Mouse (Mus musculus) MEL (cell line): ENCODE data around the gene Abhd12b. TPM values are rescaled to one million over a fixed set of nuclear protein-coding genes. Genes with fewer than 3 reads are reported as not detected.

Experiments
- DNase-seq: peaks from one replicate; pipeline ENCODE4 v3.0.0; 2011; ENCODE audit warnings: low read depth, low spot score
- H3K27ac ChIP-seq: 2 replicates; pipeline ENCODE4 v1.5.1; 2012; ENCODE audit warnings: low read depth, mild to moderate bottlenecking, control low read depth, low read length, moderate library complexity; ENCODE audit not compliant: control insufficient read depth
- H3K27me3 ChIP-seq, 2 experiments: fragments of 150-350 bp in 1 of 2; sonication (generic) in 1 of 2; 2 replicates each; pipeline ENCODE4 v1.6.1; 2012; ENCODE audit warnings: low read length in 2 of 2, mild to moderate bottlenecking in 2 of 2, improper control_type of control experiment in 1 of 2, moderate library complexity in 1 of 2; ENCODE audit not compliant: insufficient read depth in 2 of 2, control insufficient read depth in 1 of 2
- H3K36me3 ChIP-seq, 2 experiments: 2 replicates each; pipeline ENCODE4 v1.6.1; 2012 to 2014; ENCODE audit warnings: low read length in 2 of 2, improper control_type of control experiment in 1 of 2, inconsistent platforms in 1 of 2, mild to moderate bottlenecking in 1 of 2; ENCODE audit not compliant: insufficient read depth in 2 of 2, control insufficient read depth in 1 of 2
- H3K4me1 ChIP-seq, 2 experiments: fragments of 150-350 bp in 1 of 2; sonication (generic) in 1 of 2; 2 replicates each; pipeline ENCODE4 v1.6.1; 2012; ENCODE audit warnings: low read length in 2 of 2, improper control_type of control experiment in 1 of 2, mild to moderate bottlenecking in 1 of 2; ENCODE audit not compliant: insufficient read depth in 2 of 2, control insufficient read depth in 1 of 2
- H3K4me3 ChIP-seq, 2 experiments: fragments of 150-350 bp in 1 of 2; sonication (generic) in 1 of 2; 2 replicates each; pipeline ENCODE4 v1.5.1; 2012; ENCODE audit warnings: low read depth in 2 of 2, low read length in 2 of 2, mild to moderate bottlenecking in 2 of 2, moderate library complexity in 2 of 2, control low read depth in 1 of 2, improper control_type of control experiment in 1 of 2; ENCODE audit not compliant: control insufficient read depth in 1 of 2, insufficient read depth in 1 of 2
- H3K79me2 ChIP-seq: 2 replicates; pipeline ENCODE4 v1.6.1; 2012; ENCODE audit warnings: mild to moderate bottlenecking, low read length, moderate library complexity; ENCODE audit not compliant: control insufficient read depth, poor library complexity, insufficient read depth
- H3K9ac ChIP-seq: 2 replicates; pipeline ENCODE4 v1.6.1; 2012; ENCODE audit warnings: low read depth, mild to moderate bottlenecking, control low read depth, low read length, moderate library complexity; ENCODE audit not compliant: control insufficient read depth, poor library complexity, severe bottlenecking
- H3K9me3 ChIP-seq: fragments of 150-350 bp; sonication (generic); replicated peaks from 2 replicates; pipeline ENCODE4 v1.6.1; 2012; ENCODE audit warnings: mild to moderate bottlenecking, low read length, improper control_type of control experiment, moderate library complexity; ENCODE audit not compliant: insufficient read depth
- CHD1 ChIP-seq: IDR thresholded peaks from 2 replicates; pipeline ENCODE4 v1.6.1; 2012; ENCODE audit warnings: low read depth, mild to moderate bottlenecking, inconsistent platforms, low read length, improper control_type of control experiment
- CHD2 ChIP-seq: IDR thresholded peaks from 2 replicates; pipeline ENCODE4 v1.6.1; 2011; ENCODE audit warnings: low read length, improper control_type of control experiment
- CTCF ChIP-seq, 3 experiments: IDR thresholded peaks in 2 of 3; conservative IDR thresholded peaks in 1 of 3; 2 replicates each; pipeline ENCODE4 v1.5.1; 2011 to 2012; ENCODE audit warnings: low read length in 3 of 3, low read depth in 2 of 3, mild to moderate bottlenecking in 2 of 3, improper control_type of control experiment in 1 of 3, inconsistent platforms in 1 of 3, mixed read lengths in 1 of 3, moderate library complexity in 1 of 3; ENCODE audit not compliant: control insufficient read depth in 1 of 3, insufficient read depth in 1 of 3, poor library complexity in 1 of 3, severe bottlenecking in 1 of 3
- ELF1 ChIP-seq: IDR thresholded peaks from 2 replicates; pipeline ENCODE4 v1.6.1; 2014; ENCODE audit warnings: low read depth, mild to moderate bottlenecking, inconsistent platforms, low read length, improper control_type of control experiment, moderate library complexity
- GATA1 ChIP-seq: IDR thresholded peaks from 2 replicates; pipeline ENCODE4 v1.6.1; 2011; ENCODE audit warnings: low read depth, low read length, improper control_type of control experiment
- HCFC1 ChIP-seq: IDR thresholded peaks from 2 replicates; pipeline ENCODE4 v1.6.1; 2012; ENCODE audit warnings: low read depth, mild to moderate bottlenecking, inconsistent platforms, low read length, improper control_type of control experiment, moderate library complexity
- MAFK ChIP-seq: IDR thresholded peaks from 2 replicates; pipeline ENCODE4 v1.6.1; 2011; ENCODE audit warnings: low read depth, mild to moderate bottlenecking, low read length, improper control_type of control experiment, borderline replicate concordance
- MAX ChIP-seq: IDR thresholded peaks from 2 replicates; pipeline ENCODE4 v1.6.1; 2011; ENCODE audit warnings: low read length, improper control_type of control experiment
- MYB ChIP-seq: IDR thresholded peaks from 2 replicates; pipeline ENCODE4 v1.6.1; 2011; ENCODE audit warnings: mild to moderate bottlenecking, low read depth, low read length, improper control_type of control experiment
- POLR2AphosphoS5 ChIP-seq: IDR thresholded peaks from 2 replicates; pipeline ENCODE4 v1.6.1; 2012; ENCODE audit warnings: low read depth, borderline replicate concordance, mild to moderate bottlenecking, inconsistent platforms, low read length, moderate library complexity, mixed read lengths
- RAD21 ChIP-seq: IDR thresholded peaks from 2 replicates; pipeline ENCODE4 v1.6.1; 2011; ENCODE audit warnings: mild to moderate bottlenecking, low read depth, low read length, improper control_type of control experiment
- RCOR1 ChIP-seq: IDR thresholded peaks from 2 replicates; pipeline ENCODE4 v1.6.1; 2012; ENCODE audit warnings: low read depth, mild to moderate bottlenecking, inconsistent platforms, low read length, improper control_type of control experiment
- SMC3 ChIP-seq: IDR thresholded peaks from 2 replicates; pipeline ENCODE4 v1.6.1; 2011; ENCODE audit warnings: low read depth, low read length, improper control_type of control experiment
- TAL1 ChIP-seq: IDR thresholded peaks from 2 replicates; pipeline ENCODE4 v1.6.1; 2012; ENCODE audit warnings: mild to moderate bottlenecking, inconsistent platforms, low read length, moderate library complexity, mixed read lengths
- TCF12 ChIP-seq: IDR thresholded peaks from 2 replicates; pipeline ENCODE4 v1.6.1; 2014; ENCODE audit warnings: low read depth, mild to moderate bottlenecking, inconsistent platforms, low read length, improper control_type of control experiment, moderate library complexity
- UBTF ChIP-seq: IDR thresholded peaks from 2 replicates; pipeline ENCODE4 v1.6.1; 2012; ENCODE audit warnings: low read depth, mild to moderate bottlenecking, inconsistent platforms, low read length, improper control_type of control experiment, moderate library complexity, borderline replicate concordance; ENCODE audit not compliant: insufficient read depth
- polyA plus RNA-seq, 2 experiments: library from polyadenylated mRNA; stranded (reverse) in 1 of 2; unstranded in 1 of 2; fragments of >175 nt in 1 of 2; fragments of >200 nt in 1 of 2; gene quantifications; 2 replicates each; pipeline versions ENCODE4 v1.2.1 to v1.2.4; 2012; ENCODE audit warnings: low replicate concordance in 2 of 2, low read depth in 1 of 2; ENCODE audit not compliant: insufficient read length in 2 of 2, insufficient read depth in 1 of 2, missing spikeins in 1 of 2
- total RNA-seq: library from RNA; depleted of rRNA; stranded (reverse); fragments of 300-350 nt; gene quantifications from 2 replicates; pipeline ENCODE4 v1.2.3, GENCODE M21; 2012

The Abhd12b gene
- total and polyA plus RNA-seq, 3 experiments, result not detected

- no peak overlapping the region for H3K4me3 ChIP-seq
- no peak overlapping the region for H3K27ac ChIP-seq
- H3K36me3 ChIP-seq, result no peaks in the 10 kb centered on the region; a peak in 1 of 4 replicates
- no peaks in the 10 kb centered on the region for H3K27me3 ChIP-seq
- H3K9ac ChIP-seq, result no peak overlapping the region
- no peak for TF ChIP-seq CHD1
- TF ChIP-seq CHD2, result no peak
- no peak for TF ChIP-seq GATA1
- no peak for TF ChIP-seq RAD21
- TF ChIP-seq CTCF (IDR thresholded peaks at IDR 0.05 in 2 of 3, conservative IDR thresholded peaks at IDR 0.05 in 1 of 3; ENCODE audit: control insufficient read depth in 1 of 3, insufficient read depth in 1 of 3, low read depth in 2 of 3, low read length in 3 of 3, poor library complexity in 1 of 3, severe bottlenecking in 1 of 3), result no peak
- no peak for TF ChIP-seq MAX
- no peak for TF ChIP-seq MYB
- no peak for TF ChIP-seq ELF1
- no peak for TF ChIP-seq RCOR1
- no peak for TF ChIP-seq SMC3
- TF ChIP-seq MAFK, result no peak
- TF ChIP-seq HCFC1, result no peak
- peaks cover 1 to 5% of the 10 kb centered on the region in 2 experiments; a peak in 3 of 4 replicates for H3K4me1 ChIP-seq
- no peaks in the 10 kb centered on the region for H3K79me2 ChIP-seq
- no peaks in the 10 kb centered on the region for H3K9me3 ChIP-seq
- DNase-seq, result no peak
These were observed 65.0 kb downstream of the Abhd12b start for GRCm38 (mm10) chr12:70218795-70219540.

GRCm38 (mm10) chr12:70221425-70221824 lies 67.5 kb downstream of the Abhd12b start:
- Histone ChIP-seq H3K36me3 (no peaks in the 10 kb centered on the region; a peak in 1 of 4 replicates), H3K27me3 (no peaks in the 10 kb centered on the region), H3K9ac (no peak overlapping the region), H3K79me2 (no peaks in the 10 kb centered on the region), H3K9me3 (no peaks in the 10 kb centered on the region), H3K4me3 (no peak overlapping the region), H3K27ac (no peak overlapping the region), H3K4me1 (peaks cover 1 to 5% of the 10 kb centered on the region in 2 experiments; a peak in 3 of 4 replicates)
- peak; percentile 25 for DNase-seq
- TF ChIP-seq UBTF, result no peak
- no peak for TF ChIP-seq GATA1
- no peak for TF ChIP-seq TAL1
- TF ChIP-seq TCF12, result no peak
- TF ChIP-seq POLR2AphosphoS5, result no peak
- TF ChIP-seq MAX, result no peak
